Mouse (Mus musculus) A20 (cell line): ENCODE data around the gene Urgcp.
A peak's percentile ranks its signal among the peaks of the same experiment; 100 is the strongest.
"Not testable (repeated sequence)": the region's sequence is repeated elsewhere in the genome, so short reads cannot be mapped to it uniquely, and the experiment has no call there.

Experiments used
- DNase-seq: peaks from one replicate; pipeline ENCODE4 v3.0.0-alpha.2; 2011; ENCODE audit warnings: low read depth, low spot score

Gene Urgcp

GRCm38 (mm10) chr11:5761820-5762632 is at the start of gene Urgcp:
Gene Urgcp (minus strand): TSS chr11:5762376.
- peak; percentile 97 for DNase-seq

GRCm38 (mm10) chr11:5809487-5809886 is 47.3 kb upstream of the Urgcp start:
- DNase-seq = not testable (repeated sequence)

- DNase-seq = no peak
These were observed 45.8 kb upstream of the Urgcp start for GRCm38 (mm10) chr11:5807956-5808355.

GRCm38 (mm10) chr11:5805711-5806110 is 43.5 kb upstream of the Urgcp start:
- no peak for DNase-seq

GRCm38 (mm10) chr11:5804174-5804573 is 42.0 kb upstream of the Urgcp start:
- DNase-seq = no peak

GRCm38 (mm10) chr11:5803551-5803981 is 41.4 kb upstream of the Urgcp start, which contains the start of gene Pgam2:
Gene Pgam2 (minus strand): TSS chr11:5803733.
- no peak for DNase-seq

- DNase-seq = peak; percentile 51
These were observed 40.5 kb upstream of the Urgcp start for GRCm38 (mm10) chr11:5802457-5803217.

- no peak for DNase-seq
These were observed 39.8 kb upstream of the Urgcp start for GRCm38 (mm10) chr11:5802005-5802404.

- DNase-seq = no peak
These were observed 39.3 kb upstream of the Urgcp start for GRCm38 (mm10) chr11:5801511-5801910.

GRCm38 (mm10) chr11:5799621-5800490 is 37.7 kb upstream of the Urgcp start:
- no peak for DNase-seq

- DNase-seq = no peak
These were observed 35.8 kb upstream of the Urgcp start for GRCm38 (mm10) chr11:5797928-5798327.

- DNase-seq = no peak
These were observed 35.2 kb upstream of the Urgcp start for GRCm38 (mm10) chr11:5797371-5797770.

GRCm38 (mm10) chr11:5796939-5797338 is 34.8 kb upstream of the Urgcp start:
- no peak for DNase-seq

GRCm38 (mm10) chr11:5795706-5796105 is 33.5 kb upstream of the Urgcp start:
- no peak for DNase-seq

GRCm38 (mm10) chr11:5795290-5795689 is 33.1 kb upstream of the Urgcp start:
- no peak for DNase-seq

GRCm38 (mm10) chr11:5790431-5790830 is 28.3 kb upstream of the Urgcp start:
- DNase-seq = peak; percentile 77

GRCm38 (mm10) chr11:5789754-5790333 is 27.7 kb upstream of the Urgcp start:
- peak; percentile 88 for DNase-seq

- peak; percentile 84 for DNase-seq
These were observed 27.0 kb upstream of the Urgcp start for GRCm38 (mm10) chr11:5789071-5789753.

- DNase-seq = peak; percentile 99
These were observed 26.2 kb upstream of the Urgcp start, which contains the start of gene Dbnl for GRCm38 (mm10) chr11:5788056-5789014. Gene Dbnl (plus strand): TSS chr11:5788488.
